Mouse (Mus musculus) Patski (cell line): ENCODE data around the gene Ankrd33b. TPM values are rescaled to one million over a fixed set of nuclear protein-coding genes. Genes with fewer than 3 reads are reported as not detected.

ENCODE experiments used
- ATAC-seq: fragments of 100-300 bp; one replicate; pipeline ENCODE4 v1.8.0; 2021
- CTCF ChIA-PET: fragments of 350-600 bp; sonication (Branson Sonifier 250); formaldehyde crosslinking; loops from one replicate; lab custom pipeline; 2022; ENCODE audit warnings: inconsistent platforms; lab: Charles Lee
- POLR2A ChIA-PET: fragments of 350-600 bp; sonication (Branson Sonifier 250); formaldehyde crosslinking; loops from one replicate; lab custom pipeline; 2022; ENCODE audit warnings: antibody characterized with exemption, inconsistent platforms; lab: Charles Lee
- DNase-seq: peaks from one replicate; pipeline ENCODE4 v3.0.0-alpha.2; 2011; ENCODE audit warnings: low read depth, low spot score
- H3K27me3 ChIP-seq: fragments of 371-371 bp; one replicate; pipeline ENCODE4 v1.5.1; 2021
- CTCF ChIP-seq: fragments of 100-300 bp; IDR thresholded peaks from one replicate; pipeline ENCODE4 v1.5.1; 2021
- in situ Hi-C: fragments of 300-500 bp; cut with MboI; formaldehyde crosslinking; loops from 3 replicates; pipeline ENCODE4 v1.11.1; 2018; ENCODE audit warnings: low pct_unique_long_range_greater_than_20kb, mixed read lengths
- polyA plus RNA-seq: library from polyadenylated mRNA; unstranded; gene quantifications from one replicate; pipeline ENCODE4 v1.2.3, GENCODE M21; 2021

The Ankrd33b gene
- polyA plus RNA-seq, 1 experiment from 2014 or later: 9.3 TPM

- TF ChIP-seq CTCF: no peak
- CTCF ChIA-PET: interaction anchor here (1.6 kb wide), 1 partner anchor 26 kb away, joined by 3 read pairs; no protein-coding TSS in a partner anchor
- POLR2A ChIA-PET: no interaction called here
- ATAC-seq: no peak
- H3K27me3 ChIP-seq: no peaks in the 10 kb centered on the region
- in situ Hi-C loops: no loop called here
- DNase-seq: no peak
These were observed 1.0 kb upstream of the Ankrd33b start for GRCm38 (mm10) chr15:31368556-31368955.

- DNase-seq (no peak), ATAC-seq (peak; percentile 22)
- CTCF ChIA-PET: interaction anchor here (1.6 to 1.7 kb wide), 2 partner anchors 14 to 24 kb away, joined by 3 to 4 read pairs; no protein-coding TSS in a partner anchor
- no peak for TF ChIP-seq CTCF
- H3K27me3 ChIP-seq: no peaks in the 10 kb centered on the region
- POLR2A ChIA-PET: interaction anchor here (0.7 to 1.2 kb wide), 3 partner anchors 17 to 43 kb away, joined by 3 to 4 read pairs (median 4); no protein-coding TSS in a partner anchor
- in situ Hi-C loops: no loop called here
These were observed 688 bp downstream of the Ankrd33b start for GRCm38 (mm10) chr15:31366596-31367480.

GRCm38 (mm10) chr15:31365720-31366591, 1.6 kb downstream of the Ankrd33b start:
- ChIA-PET POLR2A (interaction anchor here (0.7 to 1.5 kb wide), 5 partner anchors 13 to 42 kb away, joined by 3 to 6 read pairs (median 4); no protein-coding TSS in a partner anchor), CTCF (interaction anchor here (1.7 kb wide), 1 partner anchor 13 kb away, joined by 4 read pairs; no protein-coding TSS in a partner anchor)
- DNase-seq (no peak), ATAC-seq (peak; percentile 36)
- no peak for TF ChIP-seq CTCF
- no peaks in the 10 kb centered on the region for H3K27me3 ChIP-seq
- in situ Hi-C loops: no loop called here

- no peaks in the 10 kb centered on the region for H3K27me3 ChIP-seq
- DNase-seq: no peak
- POLR2A ChIA-PET: interaction anchor here (1.0 to 1.5 kb wide), 2 partner anchors 12 to 22 kb away, joined by 4 to 6 read pairs; no protein-coding TSS in a partner anchor
These were observed 2.3 kb downstream of the Ankrd33b start for GRCm38 (mm10) chr15:31365041-31365719.

GRCm38 (mm10) chr15:31364396-31364795, 3.1 kb downstream of the Ankrd33b start:
- in situ Hi-C loops: no loop called here
- CTCF ChIA-PET: interaction anchor here (1.4 to 1.5 kb wide), 2 partner anchors 47 to 48 kb away, joined by 3 read pairs; no protein-coding TSS in a partner anchor
- no peak for DNase-seq
- no peak for TF ChIP-seq CTCF
- no peak for ATAC-seq
- no peaks in the 10 kb centered on the region for H3K27me3 ChIP-seq
- POLR2A ChIA-PET: interaction anchor here (1.5 kb wide), 1 partner anchor 21 kb away, joined by 6 read pairs; no protein-coding TSS in a partner anchor

More at GRCm38 (mm10) chr15:31365041-31365719, 2.3 kb downstream of the Ankrd33b start:
- CTCF ChIA-PET: interaction anchor here (1.4 to 1.7 kb wide), 3 partner anchors 12 to 49 kb away, joined by 3 to 4 read pairs (median 3); no protein-coding TSS in a partner anchor
- no peak for TF ChIP-seq CTCF
- in situ Hi-C loops: no loop called here
- no peak for ATAC-seq

GRCm38 (mm10) chr15:31363981-31364361, 3.6 kb downstream of the Ankrd33b start:
- ChIA-PET POLR2A (no interaction called here), CTCF (interaction anchor here (1.4 to 1.5 kb wide), 2 partner anchors 46 to 48 kb away, joined by 3 read pairs; no protein-coding TSS in a partner anchor)
- no peak for DNase-seq
- in situ Hi-C loops: no loop called here
- no peak for ATAC-seq
- TF ChIP-seq CTCF: no peak
- H3K27me3 ChIP-seq: no peaks in the 10 kb centered on the region

- POLR2A ChIA-PET: no interaction called here
- CTCF ChIA-PET: no interaction called here
- TF ChIP-seq CTCF: no peak
- no peak for ATAC-seq
- H3K27me3 ChIP-seq: no peaks in the 10 kb centered on the region
- in situ Hi-C loops: no loop called here
- no peak for DNase-seq
These were observed 4.1 kb downstream of the Ankrd33b start for GRCm38 (mm10) chr15:31363241-31363980.

- ChIA-PET CTCF (interaction anchor here (0.7 to 1.0 kb wide), 2 partner anchors 12 to 34 kb away, joined by 3 read pairs; no protein-coding TSS in a partner anchor), POLR2A (no interaction called here)
- H3K27me3 ChIP-seq: no peaks in the 10 kb centered on the region
- ATAC-seq: no peak
- TF ChIP-seq CTCF: no peak
- DNase-seq: no peak
- in situ Hi-C loops: no loop called here
These were observed 6.2 kb downstream of the Ankrd33b start for GRCm38 (mm10) chr15:31361259-31361853.
